5 mouse cellular contexts compared by ENCODE assay signal in genomic region chr6:134877892-134878291, GRCm38 (mm10).
"Had no signal": no experiment of that assay in that cellular context is flagged by ENCODE, and none has a peak within 500 bp of the region (broad histone marks: within the 10 kb centered on the region; RNA-seq: fewer than 3 reads in every experiment).

No protein-coding gene starts in this region.

- DNase-seq: kidney, postnatal 36 days; left cerebral cortex, postnatal 4 days; lung, adult 18-20 months; thymus, adult 18-20 months; thymus, postnatal 4 days had no signal
